Mouse (Mus musculus): Measurements from ENCODE around the gene Sod2. TPM values are rescaled to one million over a fixed set of nuclear protein-coding genes. Genes with fewer than 3 reads are reported as not detected.
"Not testable (repeated sequence)": the region's sequence is repeated elsewhere in the genome, so short reads cannot be mapped to it uniquely, and the experiment has no call there.

The Sod2 gene
- polyA plus RNA-seq, 1 experiment, result 107 TPM

DNA sequence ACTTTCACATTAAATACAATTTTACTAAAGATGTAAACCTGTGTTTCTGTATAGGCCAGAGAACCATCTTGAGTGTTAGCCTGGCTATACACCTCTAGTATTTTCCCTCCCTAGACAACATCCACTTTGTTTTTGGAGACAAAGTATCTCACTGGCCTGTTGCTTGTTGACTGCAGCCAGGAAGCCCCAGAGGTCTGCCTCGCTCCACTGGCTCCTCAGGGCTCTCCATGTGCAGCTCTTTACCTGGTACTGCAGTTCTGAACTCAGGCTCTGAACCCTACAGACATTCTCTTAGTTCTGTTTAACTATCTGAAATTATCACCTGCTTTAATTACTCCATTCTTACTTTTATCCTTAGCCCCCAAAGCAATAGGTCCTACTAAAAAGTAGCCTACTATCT lies 28.1 kb upstream of the Sod2 start:
- no peak overlapping the region for H3K4me3 ChIP-seq (ENCODE audit: insufficient read depth, poor library complexity, severe bottlenecking)
- no peaks in the 10 kb centered on the region for H3K27me3 ChIP-seq (ENCODE audit: control insufficient read depth, insufficient read depth, insufficient read length)
- peaks cover 49% of the 10 kb centered on the region for H3K79me2 ChIP-seq (ENCODE audit: control insufficient read depth, insufficient read depth)
- peaks cover 55% of the 10 kb centered on the region for H3K36me3 ChIP-seq (ENCODE audit: control insufficient read depth, insufficient read depth)
- peaks cover 21% of the 10 kb centered on the region for H3K79me3 ChIP-seq (ENCODE audit: low read depth)
- H3ac ChIP-seq (ENCODE audit: control insufficient read depth, insufficient read length, low read depth), result no peak overlapping the region
- TF ChIP-seq CEBPB (IDR thresholded peaks at IDR 0.05; ENCODE audit: low read depth), result no peak
- TF ChIP-seq MYOD1 (IDR thresholded peaks at IDR 0.05; ENCODE audit: control insufficient read depth, insufficient read length, low read depth), result no peak
- TF ChIP-seq USF1 (IDR thresholded peaks at IDR 0.05; ENCODE audit: low read depth), result no peak
- no peak for TF ChIP-seq MYOG (IDR thresholded peaks at IDR 0.05; ENCODE audit: control insufficient read depth, extremely low read depth, insufficient read length)
- TF ChIP-seq MAX (IDR thresholded peaks at IDR 0.05), result no peak
- no peak for TF ChIP-seq CTCF (IDR thresholded peaks at IDR 0.05; ENCODE audit: control insufficient read depth, insufficient read depth, insufficient read length)
- no peak for TF ChIP-seq FOSL1 (IDR thresholded peaks at IDR 0.05; ENCODE audit: insufficient read depth, low read length, poor library complexity, severe bottlenecking)

DNA sequence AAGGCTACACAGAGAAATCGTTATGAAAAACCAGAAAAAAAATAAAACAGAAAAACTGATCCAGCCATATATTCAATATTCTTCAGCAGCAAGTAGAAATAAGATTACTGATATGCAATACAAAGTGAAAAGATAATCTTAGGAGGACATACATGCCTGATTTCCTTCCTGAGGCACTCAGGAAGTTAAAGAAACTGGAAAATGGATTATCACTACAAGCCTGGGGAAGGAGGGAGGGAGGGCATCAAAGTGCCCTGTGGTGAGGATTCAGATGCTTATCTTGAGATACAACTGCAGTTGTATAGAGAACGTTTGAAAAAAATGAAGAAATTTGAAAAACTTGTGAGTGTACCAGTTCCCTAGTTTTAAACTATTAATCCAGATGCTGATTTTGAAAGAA lies 22.7 kb upstream of the Sod2 start:
- no peak for TF ChIP-seq CTCF (IDR thresholded peaks at IDR 0.05; ENCODE audit: control insufficient read depth, insufficient read depth, insufficient read length)
- no peak for TF ChIP-seq MYOD1 (IDR thresholded peaks at IDR 0.05; ENCODE audit: control insufficient read depth, insufficient read length, low read depth)
- TF ChIP-seq MAX (IDR thresholded peaks at IDR 0.05), result no peak
- TF ChIP-seq CEBPB (IDR thresholded peaks at IDR 0.05; ENCODE audit: low read depth), result no peak
- TF ChIP-seq MYOG (IDR thresholded peaks at IDR 0.05; ENCODE audit: control insufficient read depth, extremely low read depth, insufficient read length), result no peak
- TF ChIP-seq USF1 (IDR thresholded peaks at IDR 0.05; ENCODE audit: low read depth), result no peak
- peaks cover 82% of the 10 kb centered on the region for H3K36me3 ChIP-seq (ENCODE audit: control insufficient read depth, insufficient read depth)
- peaks cover 93% of the 10 kb centered on the region for H3K79me2 ChIP-seq (ENCODE audit: control insufficient read depth, insufficient read depth)
- peaks cover 60% of the 10 kb centered on the region for H3K79me3 ChIP-seq (ENCODE audit: low read depth)
- H3K27me3 ChIP-seq (ENCODE audit: control insufficient read depth, insufficient read depth, insufficient read length), result no peaks in the 10 kb centered on the region
- H3K4me3 ChIP-seq (ENCODE audit: insufficient read depth, poor library complexity, severe bottlenecking), result no peak overlapping the region
- H3ac ChIP-seq (ENCODE audit: control insufficient read depth, insufficient read length, low read depth), result no peak overlapping the region

- not testable (repeated sequence) for H3ac ChIP-seq (ENCODE audit: control insufficient read depth, insufficient read length, low read depth); H3K27me3 ChIP-seq (ENCODE audit: control insufficient read depth, insufficient read depth, insufficient read length); H3K4me3 ChIP-seq (ENCODE audit: insufficient read depth, poor library complexity, severe bottlenecking)
- H3K79me3 ChIP-seq (ENCODE audit: low read depth), result peaks cover 76% of the 10 kb centered on the region
- peaks cover 55% of the 10 kb centered on the region for H3K36me3 ChIP-seq (ENCODE audit: control insufficient read depth, insufficient read depth)
- peaks cover 89% of the 10 kb centered on the region for H3K79me2 ChIP-seq (ENCODE audit: control insufficient read depth, insufficient read depth)
Observed at GRCm38 (mm10) chr17:12988096-12988495, 18.6 kb upstream of the Sod2 start.

GRCm38 (mm10) chr17:12990567-12991145 lies 16.0 kb upstream of the Sod2 start:
- Histone ChIP-seq H3K36me3 (ENCODE audit: control insufficient read depth, insufficient read depth) (peaks cover 30% of the 10 kb centered on the region), H3K4me3 (ENCODE audit: insufficient read depth, poor library complexity, severe bottlenecking) (peak overlapping the region; percentile 89), H3K79me2 (ENCODE audit: control insufficient read depth, insufficient read depth) (peaks cover 63% of the 10 kb centered on the region), H3K27me3 (ENCODE audit: control insufficient read depth, insufficient read depth, insufficient read length) (no peaks in the 10 kb centered on the region), H3ac (ENCODE audit: control insufficient read depth, insufficient read length, low read depth) (peak overlapping the region; percentile 77), H3K79me3 (ENCODE audit: low read depth) (peaks cover 57% of the 10 kb centered on the region)
- TF ChIP-seq MYOG (IDR thresholded peaks at IDR 0.05; ENCODE audit: control insufficient read depth, extremely low read depth, insufficient read length) (no peak), USF1 (IDR thresholded peaks at IDR 0.05; ENCODE audit: low read depth) (peak; percentile 71), MYOD1 (IDR thresholded peaks at IDR 0.05; ENCODE audit: control insufficient read depth, insufficient read length, low read depth) (no peak), MAX (IDR thresholded peaks at IDR 0.05) (peak; percentile 26)

GRCm38 (mm10) chr17:12991194-12991634 lies 15.4 kb upstream of the Sod2 start:
- H3K27me3 ChIP-seq (ENCODE audit: control insufficient read depth, insufficient read depth, insufficient read length), result no peaks in the 10 kb centered on the region
- H3K79me2 ChIP-seq (ENCODE audit: control insufficient read depth, insufficient read depth), result peaks cover 58% of the 10 kb centered on the region
- H3K79me3 ChIP-seq (ENCODE audit: low read depth), result peaks cover 53% of the 10 kb centered on the region
- H3K4me3 ChIP-seq (ENCODE audit: insufficient read depth, poor library complexity, severe bottlenecking), result peak overlapping the region; percentile 89
- no peak for TF ChIP-seq CEBPB (IDR thresholded peaks at IDR 0.05; ENCODE audit: low read depth)
- TF ChIP-seq MAX (IDR thresholded peaks at IDR 0.05), result no peak
- no peak for TF ChIP-seq MYOD1 (IDR thresholded peaks at IDR 0.05; ENCODE audit: control insufficient read depth, insufficient read length, low read depth)
- TF ChIP-seq MYOG (IDR thresholded peaks at IDR 0.05; ENCODE audit: control insufficient read depth, extremely low read depth, insufficient read length), result no peak
- no peak for TF ChIP-seq CTCF (IDR thresholded peaks at IDR 0.05; ENCODE audit: control insufficient read depth, insufficient read depth, insufficient read length)
- TF ChIP-seq USF1 (IDR thresholded peaks at IDR 0.05; ENCODE audit: low read depth), result no peak
- no peak for TF ChIP-seq FOSL1 (IDR thresholded peaks at IDR 0.05; ENCODE audit: insufficient read depth, low read length, poor library complexity, severe bottlenecking)
- peaks cover 25% of the 10 kb centered on the region for H3K36me3 ChIP-seq (ENCODE audit: control insufficient read depth, insufficient read depth)
- H3ac ChIP-seq (ENCODE audit: control insufficient read depth, insufficient read length, low read depth), result peak overlapping the region; percentile 77

DNA sequence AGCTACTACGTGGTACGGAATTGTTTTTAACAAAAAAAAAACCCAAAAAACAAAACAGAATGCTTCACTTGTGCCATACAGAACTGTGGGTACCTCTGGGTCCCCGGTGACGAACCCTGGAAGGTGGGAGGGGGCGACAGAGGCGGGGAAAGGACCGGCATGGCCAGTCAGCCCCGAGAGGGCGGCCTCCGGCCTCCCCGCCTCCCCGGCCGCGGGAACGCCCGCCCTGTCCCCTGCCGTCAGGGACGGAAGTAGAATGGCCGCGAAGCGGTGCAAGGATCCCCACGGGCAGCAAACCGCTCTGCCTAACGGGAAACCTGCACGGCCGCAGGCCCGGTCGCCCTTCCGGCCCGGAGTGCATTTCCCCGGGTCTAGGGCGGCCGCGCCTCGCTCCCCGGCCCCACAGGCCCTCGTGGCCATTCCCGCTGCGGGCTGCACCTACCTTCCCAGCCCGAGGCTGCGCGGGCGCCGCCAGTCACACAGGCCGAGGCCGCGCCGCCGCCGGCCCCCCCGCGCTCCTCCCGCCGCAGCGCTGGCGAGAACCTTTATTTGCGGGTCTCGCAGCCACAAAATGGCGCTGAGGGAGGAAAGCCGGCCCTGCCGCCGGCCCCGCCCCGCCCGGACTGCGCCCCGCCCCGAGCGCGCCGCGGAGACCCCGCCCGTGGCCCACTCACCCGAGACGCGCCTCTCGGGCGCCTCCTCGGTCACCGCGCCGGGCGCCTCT lies 14.8 kb upstream of the Sod2 start:
- H3K79me2 ChIP-seq (ENCODE audit: control insufficient read depth, insufficient read depth), result peaks cover 52% of the 10 kb centered on the region
- peak overlapping the region; percentile 89 for H3K4me3 ChIP-seq (ENCODE audit: insufficient read depth, poor library complexity, severe bottlenecking)
- peak overlapping the region; percentile 93 for H3ac ChIP-seq (ENCODE audit: control insufficient read depth, insufficient read length, low read depth)
- H3K79me3 ChIP-seq (ENCODE audit: low read depth), result peaks cover 47% of the 10 kb centered on the region
- no peaks in the 10 kb centered on the region for H3K27me3 ChIP-seq (ENCODE audit: control insufficient read depth, insufficient read depth, insufficient read length)
- TF ChIP-seq CTCF (IDR thresholded peaks at IDR 0.05; ENCODE audit: control insufficient read depth, insufficient read depth, insufficient read length), result no peak
- no peak for TF ChIP-seq MYOG (IDR thresholded peaks at IDR 0.05; ENCODE audit: control insufficient read depth, extremely low read depth, insufficient read length)
- TF ChIP-seq USF1 (IDR thresholded peaks at IDR 0.05; ENCODE audit: low read depth), result no peak
- no peak for TF ChIP-seq FOSL1 (IDR thresholded peaks at IDR 0.05; ENCODE audit: insufficient read depth, low read length, poor library complexity, severe bottlenecking)
- TF ChIP-seq MAX (IDR thresholded peaks at IDR 0.05), result no peak
- no peak for TF ChIP-seq CEBPB (IDR thresholded peaks at IDR 0.05; ENCODE audit: low read depth)
- TF ChIP-seq MYOD1 (IDR thresholded peaks at IDR 0.05; ENCODE audit: control insufficient read depth, insufficient read length, low read depth), result no peak
- H3K36me3 ChIP-seq (ENCODE audit: control insufficient read depth, insufficient read depth), result peaks cover 22% of the 10 kb centered on the region

Measured in C2C12 (cell line).